Mouse (Mus musculus) MEL (cell line): Measurements from ENCODE around the gene Oas2. TPM values are rescaled to one million over a fixed set of nuclear protein-coding genes. Genes with fewer than 3 reads are reported as not detected.

ENCODE experiments used
- DNase-seq: peaks from one replicate; pipeline ENCODE4 v3.0.0; 2011; ENCODE audit warnings: low read depth, low spot score
- H3K27ac ChIP-seq: 2 replicates; pipeline ENCODE4 v1.5.1; 2012; ENCODE audit warnings: low read depth, mild to moderate bottlenecking, control low read depth, low read length, moderate library complexity; ENCODE audit not compliant: control insufficient read depth
- H3K27me3 ChIP-seq, 2 experiments: fragments of 150-350 bp in 1 of 2; sonication (generic) in 1 of 2; 2 replicates each; pipeline ENCODE4 v1.6.1; 2012; ENCODE audit warnings: low read length in 2 of 2, mild to moderate bottlenecking in 2 of 2, improper control_type of control experiment in 1 of 2, moderate library complexity in 1 of 2; ENCODE audit not compliant: insufficient read depth in 2 of 2, control insufficient read depth in 1 of 2
- H3K36me3 ChIP-seq, 2 experiments: 2 replicates each; pipeline ENCODE4 v1.6.1; 2012 to 2014; ENCODE audit warnings: low read length in 2 of 2, improper control_type of control experiment in 1 of 2, inconsistent platforms in 1 of 2, mild to moderate bottlenecking in 1 of 2; ENCODE audit not compliant: insufficient read depth in 2 of 2, control insufficient read depth in 1 of 2
- H3K4me1 ChIP-seq, 2 experiments: fragments of 150-350 bp in 1 of 2; sonication (generic) in 1 of 2; 2 replicates each; pipeline ENCODE4 v1.6.1; 2012; ENCODE audit warnings: low read length in 2 of 2, improper control_type of control experiment in 1 of 2, mild to moderate bottlenecking in 1 of 2; ENCODE audit not compliant: insufficient read depth in 2 of 2, control insufficient read depth in 1 of 2
- H3K4me3 ChIP-seq, 2 experiments: fragments of 150-350 bp in 1 of 2; sonication (generic) in 1 of 2; 2 replicates each; pipeline ENCODE4 v1.5.1; 2012; ENCODE audit warnings: low read depth in 2 of 2, low read length in 2 of 2, mild to moderate bottlenecking in 2 of 2, moderate library complexity in 2 of 2, control low read depth in 1 of 2, improper control_type of control experiment in 1 of 2; ENCODE audit not compliant: control insufficient read depth in 1 of 2, insufficient read depth in 1 of 2
- H3K79me2 ChIP-seq: 2 replicates; pipeline ENCODE4 v1.6.1; 2012; ENCODE audit warnings: mild to moderate bottlenecking, low read length, moderate library complexity; ENCODE audit not compliant: control insufficient read depth, poor library complexity, insufficient read depth
- H3K9ac ChIP-seq: 2 replicates; pipeline ENCODE4 v1.6.1; 2012; ENCODE audit warnings: low read depth, mild to moderate bottlenecking, control low read depth, low read length, moderate library complexity; ENCODE audit not compliant: control insufficient read depth, poor library complexity, severe bottlenecking
- H3K9me3 ChIP-seq: fragments of 150-350 bp; sonication (generic); replicated peaks from 2 replicates; pipeline ENCODE4 v1.6.1; 2012; ENCODE audit warnings: mild to moderate bottlenecking, low read length, improper control_type of control experiment, moderate library complexity; ENCODE audit not compliant: insufficient read depth
- BHLHE40 ChIP-seq: IDR thresholded peaks from 2 replicates; pipeline ENCODE4 v1.6.1; 2012; ENCODE audit warnings: low read depth, mild to moderate bottlenecking, inconsistent platforms, low read length, improper control_type of control experiment, borderline replicate concordance
- CHD2 ChIP-seq: IDR thresholded peaks from 2 replicates; pipeline ENCODE4 v1.6.1; 2011; ENCODE audit warnings: low read length, improper control_type of control experiment
- CTCF ChIP-seq, 3 experiments: IDR thresholded peaks in 2 of 3; conservative IDR thresholded peaks in 1 of 3; 2 replicates each; pipeline ENCODE4 v1.5.1; 2011 to 2012; ENCODE audit warnings: low read length in 3 of 3, low read depth in 2 of 3, mild to moderate bottlenecking in 2 of 3, improper control_type of control experiment in 1 of 3, inconsistent platforms in 1 of 3, mixed read lengths in 1 of 3, moderate library complexity in 1 of 3; ENCODE audit not compliant: control insufficient read depth in 1 of 3, insufficient read depth in 1 of 3, poor library complexity in 1 of 3, severe bottlenecking in 1 of 3
- ETS1 ChIP-seq: IDR thresholded peaks from 2 replicates; pipeline ENCODE4 v1.6.1; 2012; ENCODE audit warnings: low read depth, mild to moderate bottlenecking, inconsistent platforms, low read length, improper control_type of control experiment, moderate library complexity
- GABPA ChIP-seq: IDR thresholded peaks from 2 replicates; pipeline ENCODE4 v1.6.1; 2012; ENCODE audit warnings: low read depth, mild to moderate bottlenecking, inconsistent platforms, low read length, improper control_type of control experiment, moderate library complexity
- GATA1 ChIP-seq: IDR thresholded peaks from 2 replicates; pipeline ENCODE4 v1.6.1; 2011; ENCODE audit warnings: low read depth, low read length, improper control_type of control experiment
- HCFC1 ChIP-seq: IDR thresholded peaks from 2 replicates; pipeline ENCODE4 v1.6.1; 2012; ENCODE audit warnings: low read depth, mild to moderate bottlenecking, inconsistent platforms, low read length, improper control_type of control experiment, moderate library complexity
- MAFK ChIP-seq: IDR thresholded peaks from 2 replicates; pipeline ENCODE4 v1.6.1; 2011; ENCODE audit warnings: low read depth, mild to moderate bottlenecking, low read length, improper control_type of control experiment, borderline replicate concordance
- MAX ChIP-seq: IDR thresholded peaks from 2 replicates; pipeline ENCODE4 v1.6.1; 2011; ENCODE audit warnings: low read length, improper control_type of control experiment
- MEF2A ChIP-seq: IDR thresholded peaks from 2 replicates; pipeline ENCODE4 v1.6.1; 2014; ENCODE audit warnings: low read depth, mild to moderate bottlenecking, inconsistent platforms, low read length, improper control_type of control experiment; ENCODE audit not compliant: poor library complexity, insufficient replicate concordance, severe bottlenecking; ENCODE audit errors: extremely low read depth
- MYB ChIP-seq: IDR thresholded peaks from 2 replicates; pipeline ENCODE4 v1.6.1; 2011; ENCODE audit warnings: mild to moderate bottlenecking, low read depth, low read length, improper control_type of control experiment
- MYC ChIP-seq: IDR thresholded peaks from 2 replicates; pipeline ENCODE4 v1.6.1; 2011; ENCODE audit warnings: low read depth, mild to moderate bottlenecking, low read length, improper control_type of control experiment, moderate library complexity
- NELFE ChIP-seq: IDR thresholded peaks from 2 replicates; pipeline ENCODE4 v1.6.1; 2011; ENCODE audit warnings: low read depth, low read length, improper control_type of control experiment
- POLR2A ChIP-seq, 2 experiments: IDR thresholded peaks; 2 replicates each; pipeline ENCODE4 v1.6.1; 2011 to 2012; ENCODE audit warnings: low read length in 2 of 2, mild to moderate bottlenecking in 2 of 2, control low read depth in 1 of 2, improper control_type of control experiment in 1 of 2, low read depth in 1 of 2, moderate library complexity in 1 of 2; ENCODE audit not compliant: control insufficient read depth in 1 of 2, insufficient read depth in 1 of 2, poor library complexity in 1 of 2
- POLR2AphosphoS2 ChIP-seq: IDR thresholded peaks from 2 replicates; pipeline ENCODE4 v1.6.1; 2011; ENCODE audit warnings: low read length, improper control_type of control experiment
- POLR2AphosphoS5 ChIP-seq: IDR thresholded peaks from 2 replicates; pipeline ENCODE4 v1.6.1; 2012; ENCODE audit warnings: low read depth, borderline replicate concordance, mild to moderate bottlenecking, inconsistent platforms, low read length, moderate library complexity, mixed read lengths
- RAD21 ChIP-seq: IDR thresholded peaks from 2 replicates; pipeline ENCODE4 v1.6.1; 2011; ENCODE audit warnings: mild to moderate bottlenecking, low read depth, low read length, improper control_type of control experiment
- RCOR1 ChIP-seq: IDR thresholded peaks from 2 replicates; pipeline ENCODE4 v1.6.1; 2012; ENCODE audit warnings: low read depth, mild to moderate bottlenecking, inconsistent platforms, low read length, improper control_type of control experiment
- TAL1 ChIP-seq: IDR thresholded peaks from 2 replicates; pipeline ENCODE4 v1.6.1; 2012; ENCODE audit warnings: mild to moderate bottlenecking, inconsistent platforms, low read length, moderate library complexity, mixed read lengths
- TCF12 ChIP-seq: IDR thresholded peaks from 2 replicates; pipeline ENCODE4 v1.6.1; 2014; ENCODE audit warnings: low read depth, mild to moderate bottlenecking, inconsistent platforms, low read length, improper control_type of control experiment, moderate library complexity
- UBTF ChIP-seq: IDR thresholded peaks from 2 replicates; pipeline ENCODE4 v1.6.1; 2012; ENCODE audit warnings: low read depth, mild to moderate bottlenecking, inconsistent platforms, low read length, improper control_type of control experiment, moderate library complexity, borderline replicate concordance; ENCODE audit not compliant: insufficient read depth
- USF1 ChIP-seq: IDR thresholded peaks from 2 replicates; pipeline ENCODE4 v1.6.1; 2014; ENCODE audit warnings: low read depth, mild to moderate bottlenecking, inconsistent platforms, low read length, improper control_type of control experiment, moderate library complexity
- USF2 ChIP-seq, 2 experiments: IDR thresholded peaks; 2 replicates each; pipeline ENCODE4 v1.6.1; 2011 to 2012; ENCODE audit warnings: improper control_type of control experiment in 2 of 2, low read length in 2 of 2, borderline replicate concordance in 1 of 2, inconsistent platforms in 1 of 2, low read depth in 1 of 2, mild to moderate bottlenecking in 1 of 2; ENCODE audit not compliant: insufficient read depth in 1 of 2
- ZNF384 ChIP-seq: IDR thresholded peaks from 2 replicates; pipeline ENCODE4 v1.6.1; 2012; ENCODE audit warnings: low read depth, mild to moderate bottlenecking, inconsistent platforms, low read length, improper control_type of control experiment
- polyA plus RNA-seq, 2 experiments: library from polyadenylated mRNA; stranded (reverse) in 1 of 2; unstranded in 1 of 2; fragments of >175 nt in 1 of 2; fragments of >200 nt in 1 of 2; gene quantifications; 2 replicates each; pipeline versions ENCODE4 v1.2.1 to v1.2.4; 2012; ENCODE audit warnings: low replicate concordance in 2 of 2, low read depth in 1 of 2; ENCODE audit not compliant: insufficient read length in 2 of 2, insufficient read depth in 1 of 2, missing spikeins in 1 of 2
- total RNA-seq: library from RNA; depleted of rRNA; stranded (reverse); fragments of 300-350 nt; gene quantifications from 2 replicates; pipeline ENCODE4 v1.2.3, GENCODE M21; 2012

The Oas2 gene
- total and polyA plus RNA-seq, 3 experiments: 0.96 to 5.2 TPM; not detected in 1

DNA sequence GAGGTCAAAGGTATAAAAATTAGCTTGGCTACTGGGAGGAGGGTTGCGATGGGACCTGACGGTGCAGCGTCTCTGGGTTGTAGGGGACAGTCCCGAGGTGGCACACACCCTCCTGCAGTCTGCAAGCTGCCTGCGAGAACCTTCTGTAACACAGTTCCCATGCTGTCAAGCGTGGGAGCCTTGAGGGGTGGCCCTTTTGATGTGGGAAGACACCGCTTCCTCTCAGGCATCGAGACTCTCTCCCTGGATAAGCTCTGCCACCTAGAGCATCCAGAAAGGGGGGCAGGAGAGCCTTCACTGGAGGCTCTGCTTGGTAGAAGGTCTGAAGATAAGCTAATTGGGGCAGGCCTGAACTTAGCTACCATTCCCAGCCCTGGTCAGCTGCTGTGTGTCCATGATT is 64.0 kb downstream of the Oas2 start:
- TF ChIP-seq MYC (no peak), GATA1 (no peak), MYB (no peak), MAFK (no peak), ETS1 (no peak), HCFC1 (no peak), MEF2A (no peak), TAL1 (no peak), USF2 (IDR thresholded peaks at IDR 0.05; ENCODE audit: borderline replicate concordance in 1 of 2, insufficient read depth in 1 of 2, low read depth in 1 of 2, low read length in 2 of 2) (no peak), POLR2AphosphoS2 (no peak), UBTF (no peak), POLR2A (IDR thresholded peaks at IDR 0.05; ENCODE audit: control insufficient read depth in 1 of 2, insufficient read depth in 1 of 2, low read depth in 1 of 2, low read length in 2 of 2, poor library complexity in 1 of 2) (no peak), USF1 (no peak), NELFE (no peak), GABPA (no peak), ZNF384 (no peak), TCF12 (no peak), POLR2AphosphoS5 (no peak)
- no peak for DNase-seq
- H3K4me3 ChIP-seq: no peak overlapping the region
- H3K36me3 ChIP-seq: no peaks in the 10 kb centered on the region
- no peak overlapping the region for H3K9ac ChIP-seq
- H3K27ac ChIP-seq: no peak overlapping the region
- H3K79me2 ChIP-seq: no peaks in the 10 kb centered on the region
- H3K9me3 ChIP-seq: no peaks in the 10 kb centered on the region
- no peaks in the 10 kb centered on the region for H3K4me1 ChIP-seq
- H3K27me3 ChIP-seq: no peaks in the 10 kb centered on the region

DNA sequence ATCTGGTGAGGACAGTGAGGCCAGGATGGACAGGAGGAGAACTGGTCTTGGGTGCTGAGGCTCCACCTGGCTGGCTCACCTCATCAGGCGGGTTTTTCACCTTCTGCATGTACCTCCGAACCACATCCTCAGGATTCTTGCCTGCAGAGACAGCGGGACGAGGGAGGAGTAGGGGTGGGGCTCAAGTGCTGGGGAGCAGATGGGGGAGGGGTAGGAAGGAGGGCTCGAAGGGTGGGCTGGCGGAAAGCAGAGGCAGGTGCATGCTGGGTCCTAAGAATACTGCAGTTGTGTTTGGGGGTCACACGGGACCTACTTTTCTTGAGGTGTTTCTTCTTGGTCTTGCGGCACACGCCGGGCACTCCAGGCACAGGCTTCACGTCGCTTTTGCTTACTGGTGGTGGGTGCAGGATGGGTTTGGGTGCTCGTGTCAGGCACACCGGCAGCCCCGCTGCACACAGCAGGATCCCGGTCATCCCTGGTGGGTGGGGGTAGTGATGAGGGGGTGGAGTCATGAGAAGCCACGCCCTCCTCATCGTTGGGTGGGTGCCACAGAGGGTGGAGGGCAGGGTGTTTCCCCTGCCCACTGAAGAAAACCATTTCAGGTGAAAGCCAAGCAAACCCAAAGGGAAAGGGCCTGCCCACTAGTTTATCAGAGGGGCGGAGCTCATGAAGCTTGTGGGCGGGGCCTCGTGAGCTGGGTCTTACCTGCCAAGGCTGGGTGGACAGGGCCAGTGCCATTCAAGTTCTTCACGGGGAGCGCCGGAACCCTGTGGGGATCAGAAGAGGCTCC is 66.5 kb downstream of the Oas2 start:
- TF ChIP-seq CTCF (IDR thresholded peaks at IDR 0.05 in 2 of 3, conservative IDR thresholded peaks at IDR 0.05 in 1 of 3; ENCODE audit: control insufficient read depth in 1 of 3, insufficient read depth in 1 of 3, low read depth in 2 of 3, low read length in 3 of 3, poor library complexity in 1 of 3, severe bottlenecking in 1 of 3) (no peak), RAD21 (no peak), CHD2 (no peak), HCFC1 (no peak), USF1 (no peak), BHLHE40 (no peak), GABPA (no peak), RCOR1 (no peak), MAX (no peak)
- Histone ChIP-seq H3K4me1 (no peaks in the 10 kb centered on the region), H3K79me2 (no peaks in the 10 kb centered on the region), H3K36me3 (no peaks in the 10 kb centered on the region), H3K27ac (no peak overlapping the region), H3K9me3 (no peaks in the 10 kb centered on the region), H3K27me3 (no peaks in the 10 kb centered on the region), H3K9ac (no peak overlapping the region), H3K4me3 (no peak overlapping the region)
- no peak for DNase-seq
